Mouse (Mus musculus) intestine, embryonic 14.5 days (tissue): ENCODE data around the gene Fras1. TPM values are rescaled to one million over a fixed set of nuclear protein-coding genes. Genes with fewer than 3 reads are reported as not detected.

Experiments
- ATAC-seq: fragments of 200-750 bp; cut with Nextera tagmentation; replicated peaks from 2 replicates; pipeline ENCODE4 v1.8.0; 2017; ENCODE audit warnings: low read depth, moderate number of reproducible peaks, moderate TSS enrichment, moderate library complexity; ENCODE audit not compliant: low FRiP score, low TSS enrichment
- DNase-seq: peaks from one replicate; pipeline ENCODE4 v3.0.0-alpha.2; 2018; ENCODE audit warnings: low spot score
- H3K27ac ChIP-seq: fragments of 300-500 bp; sonication (generic); 2 replicates; pipeline ENCODE4 v1.5.1; 2014; ENCODE audit warnings: low read depth, mild to moderate bottlenecking, control low read depth
- H3K27me3 ChIP-seq: fragments of 300-500 bp; sonication (generic); replicated peaks from 2 replicates; pipeline ENCODE4 v1.6.1; 2014; ENCODE audit warnings: low read length, control low read depth; ENCODE audit not compliant: control insufficient read depth, insufficient read depth
- H3K36me3 ChIP-seq: fragments of 300-500 bp; sonication (generic); 2 replicates; pipeline ENCODE4 v1.6.1; 2014; ENCODE audit warnings: low read length, control low read depth; ENCODE audit not compliant: control insufficient read depth, insufficient read depth
- H3K4me1 ChIP-seq: fragments of 300-500 bp; sonication (generic); replicated peaks from 2 replicates; pipeline ENCODE4 v1.6.1; 2014; ENCODE audit warnings: low read length, control low read depth, mixed read lengths; ENCODE audit not compliant: control insufficient read depth, insufficient read depth
- H3K4me2 ChIP-seq: fragments of 300-500 bp; sonication (generic); 2 replicates; pipeline ENCODE4 v1.6.1; 2014; ENCODE audit warnings: low read length
- H3K4me3 ChIP-seq: fragments of 300-500 bp; sonication (generic); 2 replicates; pipeline ENCODE4 v1.5.1; 2014; ENCODE audit warnings: low read depth, low read length, control low read depth, mixed read lengths
- H3K9ac ChIP-seq: fragments of 300-500 bp; sonication (generic); 2 replicates; pipeline ENCODE4 v1.6.1; 2014; ENCODE audit warnings: mild to moderate bottlenecking, low read length
- H3K9me3 ChIP-seq: fragments of 300-500 bp; sonication (generic); 2 replicates; pipeline ENCODE4 v1.6.1; 2016; ENCODE audit warnings: low read length, control low read depth; ENCODE audit not compliant: control insufficient read depth
- WGBS: fragments of 180-500 bp; shearing (Covaris S2); extraction: QIAGEN DNeasy Blood & Tissue Kit; methylation state at CpG from one replicate; pipeline ENCODE4 v1.1.7; 2014; 5-methylcytosine and 5-hydroxymethylcytosine counted together
- polyA plus RNA-seq: library from polyadenylated mRNA; unstranded; fragments of >200 nt; fragmentation: Nextera tagmentation; extraction: Ambion mirVana; gene quantifications from 2 replicates; pipeline ENCODE4 v1.2.1, GENCODE M21; 2014

Fras1 gene
- polyA plus RNA-seq, 1 experiment from 2014 or later, result 41.4 TPM

DNA sequence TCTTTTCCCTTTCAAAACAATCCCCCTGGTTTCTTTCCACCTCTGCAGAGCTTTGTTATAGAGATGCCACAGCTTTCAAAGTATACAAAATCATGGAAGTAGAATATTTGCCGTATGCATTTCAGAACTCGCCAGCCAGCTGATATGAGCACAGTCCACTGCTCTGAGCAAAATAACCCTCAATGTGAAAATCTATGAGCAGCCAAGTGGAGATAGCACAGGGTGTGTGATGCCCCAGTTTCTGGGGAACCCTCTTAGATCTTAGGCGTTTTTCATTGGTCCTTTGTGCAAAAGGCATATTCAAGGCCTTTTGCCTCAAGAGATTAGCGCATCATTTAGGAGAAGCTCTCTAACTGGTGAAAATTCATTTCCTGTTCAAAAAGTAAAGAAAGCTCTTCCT, 170.4 kb downstream of the Fras1 start:
- no peak overlapping the region for H3K4me2 ChIP-seq
- H3K27ac ChIP-seq, result no peak overlapping the region
- ATAC-seq (no peak), DNase-seq (no peak)
- no peaks in the 10 kb centered on the region for H3K4me1 ChIP-seq
- no peak overlapping the region for H3K4me3 ChIP-seq
- H3K9me3 ChIP-seq, result no peaks in the 10 kb centered on the region
- whole genome bisulfite sequencing, result 85% methylated on average over 4 of the region's 4 CpGs
- H3K36me3 ChIP-seq, result no peaks in the 10 kb centered on the region
- H3K9ac ChIP-seq, result no peak overlapping the region
- no peaks in the 10 kb centered on the region for H3K27me3 ChIP-seq

GRCm38 (mm10) chr5:96545994-96546393, 172.2 kb downstream of the Fras1 start:
- H3K27ac ChIP-seq, result no peak overlapping the region
- 93% methylated on average over 5 of the region's 5 CpGs for WGBS
- no peak overlapping the region for H3K4me3 ChIP-seq
- no peaks in the 10 kb centered on the region for H3K36me3 ChIP-seq
- no peaks in the 10 kb centered on the region for H3K9me3 ChIP-seq
- H3K9ac ChIP-seq, result no peak overlapping the region
- no peaks in the 10 kb centered on the region for H3K4me1 ChIP-seq
- H3K27me3 ChIP-seq, result no peaks in the 10 kb centered on the region
- DNase-seq (no peak), ATAC-seq (no peak)
- no peak overlapping the region for H3K4me2 ChIP-seq

GRCm38 (mm10) chr5:96554940-96555679, 181.4 kb downstream of the Fras1 start:
- H3K36me3 ChIP-seq, result 0 out of 2 replicates have a peak, but pooled peaks cover 4% of the 10 kb centered on the region
- ATAC-seq (no peak), DNase-seq (peak; percentile 28)
- 88% methylated on average over 12 of the region's 12 CpGs for WGBS
- no peaks in the 10 kb centered on the region for H3K9me3 ChIP-seq
- no peak overlapping the region for H3K27ac ChIP-seq
- no peak overlapping the region for H3K4me3 ChIP-seq
- no peak overlapping the region for H3K9ac ChIP-seq
- no peaks in the 10 kb centered on the region for H3K27me3 ChIP-seq
- no peak overlapping the region for H3K4me2 ChIP-seq
- no peaks in the 10 kb centered on the region for H3K4me1 ChIP-seq

DNA sequence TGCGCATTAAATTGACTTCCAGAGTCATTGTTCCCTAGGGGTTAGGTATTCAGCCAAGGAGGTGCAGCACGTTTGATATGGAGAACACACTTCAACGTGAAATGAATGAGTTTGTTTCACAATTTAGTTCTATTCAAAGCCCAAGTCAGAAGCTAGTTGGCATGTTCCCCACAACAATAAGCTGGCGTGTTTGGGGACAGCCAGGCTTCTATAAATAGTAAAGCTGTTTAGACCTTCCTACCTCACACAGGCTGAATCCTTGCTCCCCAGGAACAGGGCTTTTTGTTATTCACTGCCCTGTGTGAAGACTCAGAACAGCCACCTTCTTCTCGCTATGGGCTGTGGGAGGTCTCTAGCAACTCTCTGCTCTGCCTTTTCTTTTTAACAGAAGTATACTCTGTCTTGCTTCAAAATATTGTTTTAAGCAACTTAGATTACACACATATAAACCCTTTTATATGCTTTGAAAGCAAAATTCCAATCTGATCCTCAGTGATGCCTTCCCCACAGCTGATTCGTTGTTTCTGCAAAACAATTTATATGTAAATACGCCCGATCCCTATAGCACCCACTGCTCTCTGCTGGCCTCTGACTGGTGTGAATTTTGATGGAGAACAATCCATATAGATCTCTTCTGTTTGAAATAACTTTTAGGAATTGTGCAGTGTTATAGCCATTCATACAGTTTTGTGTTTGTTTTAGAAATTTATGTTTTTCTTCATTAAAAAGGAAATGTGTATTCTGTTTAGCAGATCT, 184.5 kb downstream of the Fras1 start:
- no peak for ATAC-seq

GRCm38 (mm10) chr5:96574586-96574985, 200.8 kb downstream of the Fras1 start:
- WGBS, result 57% methylated on average over 4 of the region's 4 CpGs
- no peaks in the 10 kb centered on the region for H3K4me1 ChIP-seq
- DNase-seq, result peak; percentile 43
- no peaks in the 10 kb centered on the region for H3K27me3 ChIP-seq
- no peak overlapping the region for H3K4me3 ChIP-seq
- 0 out of 2 replicates have a peak, but pooled peaks cover 11% of the 10 kb centered on the region for H3K36me3 ChIP-seq
- no peak for ATAC-seq
- no peak overlapping the region for H3K9ac ChIP-seq
- no peak overlapping the region for H3K27ac ChIP-seq
- H3K9me3 ChIP-seq, result no peaks in the 10 kb centered on the region
- no peak overlapping the region for H3K4me2 ChIP-seq

More for the DNA sequence above, 184.5 kb downstream of the Fras1 start:
- Histone ChIP-seq H3K27me3 (no peaks in the 10 kb centered on the region), H3K9me3 (no peaks in the 10 kb centered on the region), H3K27ac (no peak overlapping the region), H3K4me3 (no peak overlapping the region), H3K4me1 (no peaks in the 10 kb centered on the region), H3K9ac (no peak overlapping the region), H3K36me3 (0 out of 2 replicates have a peak, but pooled peaks cover 6% of the 10 kb centered on the region), H3K4me2 (no peak overlapping the region)
- WGBS, result 56% methylated on average over 8 of the region's 8 CpGs
- no peak for DNase-seq

DNA sequence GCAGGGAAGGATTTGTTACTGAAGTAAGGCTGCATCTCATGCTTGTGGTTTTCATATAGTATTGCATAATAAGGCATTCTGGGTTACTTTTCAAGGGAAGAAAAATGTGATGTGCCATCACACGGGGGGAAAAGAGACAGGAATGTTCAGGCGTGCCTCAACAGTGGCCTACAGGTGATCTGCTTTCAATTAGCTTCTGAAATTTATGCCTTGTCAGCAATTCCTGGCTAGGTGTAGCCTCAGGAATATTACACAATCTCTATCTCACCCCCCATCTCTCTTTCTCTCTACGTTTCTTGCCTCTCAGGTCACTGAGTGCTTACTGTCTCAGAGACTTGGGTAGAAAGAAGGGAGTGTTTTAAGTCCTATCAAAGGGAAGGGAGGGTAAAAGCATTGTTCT, 204.9 kb downstream of the Fras1 start:
- no peak for ATAC-seq
- H3K4me2 ChIP-seq, result no peak overlapping the region

DNA sequence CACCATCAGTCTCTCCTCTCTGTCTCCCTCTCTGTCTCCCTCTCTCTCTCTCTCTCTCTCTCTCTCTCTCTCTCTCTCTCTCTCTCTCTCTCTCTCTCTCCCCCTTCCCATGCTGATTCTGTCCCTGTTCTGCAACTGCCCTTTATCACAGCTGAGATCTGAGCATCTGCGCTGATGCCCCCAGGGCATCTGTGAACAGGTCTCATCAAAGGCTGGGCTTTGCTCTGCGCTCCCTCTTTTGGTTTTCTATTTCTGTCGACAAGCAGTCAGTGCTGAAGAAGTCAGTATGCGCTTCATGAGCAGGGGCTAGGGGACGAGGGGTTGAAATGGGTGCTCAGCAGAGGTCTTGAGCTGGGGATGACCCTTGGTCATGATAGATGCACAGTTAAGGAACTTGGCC, 206.2 kb downstream of the Fras1 start:
- Histone ChIP-seq H3K27ac (no peak overlapping the region), H3K9me3 (no peaks in the 10 kb centered on the region), H3K4me3 (no peak overlapping the region), H3K4me1 (no peaks in the 10 kb centered on the region), H3K4me2 (no peak overlapping the region), H3K9ac (no peak overlapping the region), H3K27me3 (no peaks in the 10 kb centered on the region), H3K36me3 (peaks cover 14% of the 10 kb centered on the region; the same call in 1 of the 2 replicates)
- ATAC-seq (no peak), DNase-seq (no peak)
- WGBS, result 77% methylated on average over 5 of the region's 5 CpGs

More for the DNA sequence above, 204.9 kb downstream of the Fras1 start:
- Histone ChIP-seq H3K36me3 (peaks cover 14% of the 10 kb centered on the region; the same call in 1 of the 2 replicates), H3K9ac (no peak overlapping the region), H3K4me1 (no peaks in the 10 kb centered on the region), H3K27ac (no peak overlapping the region), H3K9me3 (no peaks in the 10 kb centered on the region), H3K4me3 (no peak overlapping the region), H3K27me3 (no peaks in the 10 kb centered on the region)
- WGBS, result 67% methylated on average over 3 of the region's 3 CpGs
- DNase-seq, result no peak

- H3K36me3 ChIP-seq, result peaks cover 7% of the 10 kb centered on the region; the same call in 1 of the 2 replicates
- H3K4me3 ChIP-seq, result no peak overlapping the region
- no peak overlapping the region for H3K9ac ChIP-seq
- H3K27me3 ChIP-seq, result no peaks in the 10 kb centered on the region
- ATAC-seq (no peak), DNase-seq (no peak)
- WGBS, result 80% methylated on average over 5 of the region's 5 CpGs
- no peak overlapping the region for H3K4me2 ChIP-seq
- H3K27ac ChIP-seq, result no peak overlapping the region
- H3K9me3 ChIP-seq, result no peaks in the 10 kb centered on the region
- H3K4me1 ChIP-seq, result no peaks in the 10 kb centered on the region
Measured at GRCm38 (mm10) chr5:96584730-96585129, 211.0 kb downstream of the Fras1 start.
